Mouse (Mus musculus) liver, adult 2 months (tissue): ENCODE results near the gene Fbxw9. TPM values are rescaled to one million over a fixed set of nuclear protein-coding genes. Genes with fewer than 3 reads are reported as not detected.

Experiments used
- DNase-seq: peaks from one replicate; pipeline ENCODE4 v3.0.0-alpha.2; 2011; ENCODE audit warnings: low read depth, low spot score; ENCODE audit errors: extremely low read depth
- H3K27ac ChIP-seq: fragments of 200-500 bp; replicated peaks from 2 replicates; pipeline ENCODE4 v1.5.1; 2012; ENCODE audit warnings: low read depth, mild to moderate bottlenecking, control low read depth, inconsistent platforms, low read length; ENCODE audit not compliant: insufficient read depth
- H3K27me3 ChIP-seq: fragments of 200-500 bp; 2 replicates; pipeline ENCODE4 v1.6.1; 2012; ENCODE audit warnings: mild to moderate bottlenecking, moderate library complexity, low read length, inconsistent platforms; ENCODE audit not compliant: control insufficient read depth, insufficient read depth
- H3K36me3 ChIP-seq: fragments of 200-500 bp; 2 replicates; pipeline ENCODE4 v1.6.1; 2012; ENCODE audit warnings: low read length, inconsistent platforms; ENCODE audit not compliant: control insufficient read depth, insufficient read depth
- H3K4me1 ChIP-seq: fragments of 200-500 bp; 2 replicates; pipeline ENCODE4 v1.6.1; 2011; ENCODE audit warnings: low read length; ENCODE audit not compliant: control insufficient read depth, insufficient read depth
- H3K4me3 ChIP-seq: fragments of 200-500 bp; 2 replicates; pipeline ENCODE4 v1.5.1; 2011; ENCODE audit warnings: low read depth, mild to moderate bottlenecking, control low read depth, low read length, moderate library complexity; ENCODE audit not compliant: insufficient read depth
- H3K79me2 ChIP-seq: fragments of 200-500 bp; 2 replicates; pipeline ENCODE4 v1.6.1; 2012; ENCODE audit warnings: inconsistent platforms, mild to moderate bottlenecking, low read length, moderate library complexity; ENCODE audit not compliant: control insufficient read depth, insufficient read depth
- H3K9ac ChIP-seq: fragments of 200-500 bp; 2 replicates; pipeline ENCODE4 v1.6.1; 2012; ENCODE audit warnings: low read depth, mild to moderate bottlenecking, control low read depth, inconsistent platforms, low read length
- CTCF ChIP-seq: fragments of 200-500 bp; IDR thresholded peaks from 2 replicates; pipeline ENCODE4 v1.5.1; 2011; ENCODE audit warnings: low read depth, low read length, control low read depth
- POLR2A ChIP-seq: fragments of 200-500 bp; IDR thresholded peaks from 2 replicates; pipeline ENCODE4 v1.6.1; 2011; ENCODE audit warnings: low read length, control low read depth; ENCODE audit not compliant: insufficient read depth; ENCODE audit errors: extremely low read depth
- WGBS: fragments of 180-500 bp; shearing (Covaris S2); methylation state at CpG from one replicate; pipeline ENCODE4 v1.1.7; 2018; 5-methylcytosine and 5-hydroxymethylcytosine counted together
- polyA plus RNA-seq: library from polyadenylated mRNA; depleted of rRNA; stranded (reverse); fragments of >200 nt; gene quantifications from 2 replicates; pipeline ENCODE4 v1.2.3, GENCODE M21; 2012; rRNA removed
- total RNA-seq: library from RNA; depleted of rRNA; stranded (reverse); fragments of >200 nt; gene quantifications from 2 replicates; pipeline ENCODE4 v1.2.3, GENCODE M21; 2014; rRNA removed

Fbxw9 gene
- total RNA-seq (19.9 and 21.9 TPM in 2 replicates), polyA plus RNA-seq (55.2 and 75.4 TPM in 2 replicates)

- Histone ChIP-seq H3K4me1 (peaks cover 17% of the 10 kb centered on the region), H3K4me3 (peak within 1 kb of the TSS; percentile 61), H3K27me3 (no peaks in the 10 kb centered on the region), H3K36me3 (no peaks in the 10 kb centered on the region; the same call in 1 of the 2 replicates), H3K79me2 (no peaks in the 10 kb centered on the region), H3K9ac (peak within 1 kb of the TSS; percentile 55), H3K27ac (peak within 1 kb of the TSS; percentile 25)
- WGBS: under 1% methylated on average over 53 of the region's 53 CpGs
- TF ChIP-seq CTCF (no peak), POLR2A (peak; percentile 33; the same call in 1 of the 2 replicates)
- DNase-seq: peak; percentile 89
Measured at GRCm38 (mm10) chr8:85059879-85060616, at the start of gene Fbxw9. Gene Fbxw9, plus strand, starts transcription at chr8:85060055.

- peaks cover 13% of the 10 kb centered on the region for H3K27me3 ChIP-seq
- H3K9ac ChIP-seq: no peak overlapping the region
- H3K36me3 ChIP-seq: no peaks in the 10 kb centered on the region
- H3K79me2 ChIP-seq: no peaks in the 10 kb centered on the region
- H3K4me3 ChIP-seq: no peak overlapping the region
- no peaks in the 10 kb centered on the region for H3K4me1 ChIP-seq
- H3K27ac ChIP-seq: no peak overlapping the region
- DNase-seq: no peak
- WGBS: 20% methylated on average over 28 of the region's 28 CpGs
- no peak for TF ChIP-seq CTCF
- TF ChIP-seq POLR2A: no peak
Measured at GRCm38 (mm10) chr8:85011242-85011641, 48.6 kb upstream of the Fbxw9 start.

DNA sequence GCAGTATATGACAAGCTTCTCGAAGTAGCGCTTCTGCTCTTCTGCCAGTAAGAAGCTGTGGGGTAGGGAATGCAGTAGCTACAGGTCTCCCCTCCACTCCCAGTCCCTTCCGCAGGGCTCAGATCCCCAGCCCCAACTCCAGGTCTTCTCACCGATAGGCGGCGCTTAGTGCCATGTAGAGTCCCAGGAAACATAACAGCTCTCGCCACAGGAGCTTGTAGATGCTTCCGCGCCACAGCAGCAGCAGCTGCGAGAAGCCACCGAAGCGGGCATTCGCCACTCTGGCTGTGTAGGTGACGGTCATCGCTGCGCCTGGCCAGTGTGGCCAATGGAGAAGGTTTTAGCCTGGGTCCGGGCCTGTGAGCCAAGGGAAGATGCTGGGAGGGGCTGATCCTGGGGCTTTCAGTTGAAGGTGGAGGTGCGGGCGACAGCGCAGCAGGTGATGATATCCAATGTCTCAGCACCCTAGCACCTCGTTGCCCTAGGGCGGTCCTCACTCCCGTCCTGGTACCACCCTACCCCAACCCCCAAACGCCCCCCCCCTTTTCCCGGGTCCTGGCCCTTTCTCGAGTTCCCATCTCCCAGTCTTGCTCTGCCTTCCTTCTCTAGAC lies 46.5 kb upstream of the Fbxw9 start:
- DNase-seq: peak; percentile 55
- H3K79me2 ChIP-seq: no peaks in the 10 kb centered on the region
- no peak overlapping the region for H3K9ac ChIP-seq
- 5% methylated on average over 26 of the region's 26 CpGs for WGBS
- no peaks in the 10 kb centered on the region; the same call in 1 of the 2 replicates for H3K36me3 ChIP-seq
- peaks cover 13% of the 10 kb centered on the region for H3K27me3 ChIP-seq
- H3K4me3 ChIP-seq: peak overlapping the region; percentile 2; the same call in 1 of the 2 replicates
- H3K27ac ChIP-seq: no peak overlapping the region
- no peaks in the 10 kb centered on the region for H3K4me1 ChIP-seq
- peak; percentile 81 for TF ChIP-seq CTCF
- TF ChIP-seq POLR2A: no peak

- no peak for DNase-seq
- 77% methylated on average over 2 of the region's 2 CpGs for WGBS
- Histone ChIP-seq H3K27me3 (peaks cover 9% of the 10 kb centered on the region), H3K27ac (no peak within 1 kb of the TSS), H3K4me1 (no peaks in the 10 kb centered on the region), H3K36me3 (no peaks in the 10 kb centered on the region; the same call in 1 of the 2 replicates), H3K4me3 (peak within 1 kb of the TSS; percentile 2; the same call in 1 of the 2 replicates), H3K79me2 (no peaks in the 10 kb centered on the region), H3K9ac (no peak within 1 kb of the TSS)
- no peak for TF ChIP-seq POLR2A
- TF ChIP-seq CTCF: no peak
Measured at GRCm38 (mm10) chr8:85014431-85014830, 45.4 kb upstream of the Fbxw9 start, which contains the start of gene Best2. Gene Best2, minus strand, starts transcription at chr8:85014531.

DNA sequence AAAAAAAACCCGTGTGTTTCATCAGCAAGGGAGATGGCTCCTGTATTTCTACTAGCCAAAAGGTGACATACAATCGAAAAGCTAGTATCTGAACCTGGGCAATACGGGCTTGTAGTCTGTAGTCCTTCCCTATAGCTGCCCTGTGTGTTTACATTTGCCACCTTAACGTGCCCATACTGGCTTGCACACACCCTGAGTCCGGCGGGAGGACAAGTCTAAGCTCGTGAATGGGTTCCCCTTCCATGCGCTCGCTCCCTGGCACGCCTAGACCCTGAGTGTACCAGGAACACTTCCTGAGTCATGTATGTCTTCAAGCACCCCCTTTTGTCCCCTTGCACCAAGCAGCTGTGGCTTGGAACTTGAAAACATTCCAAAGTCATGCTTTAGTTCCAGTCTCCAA lies 43.1 kb upstream of the Fbxw9 start:
- Histone ChIP-seq H3K27me3 (no peaks in the 10 kb centered on the region), H3K36me3 (peaks cover 3% of the 10 kb centered on the region; the same call in 1 of the 2 replicates), H3K27ac (no peak overlapping the region), H3K9ac (no peak overlapping the region), H3K79me2 (no peaks in the 10 kb centered on the region), H3K4me1 (no peaks in the 10 kb centered on the region), H3K4me3 (no peak overlapping the region)
- TF ChIP-seq CTCF: no peak
- TF ChIP-seq POLR2A: no peak
- WGBS: 68% methylated on average over 10 of the region's 10 CpGs
- DNase-seq: no peak

DNA sequence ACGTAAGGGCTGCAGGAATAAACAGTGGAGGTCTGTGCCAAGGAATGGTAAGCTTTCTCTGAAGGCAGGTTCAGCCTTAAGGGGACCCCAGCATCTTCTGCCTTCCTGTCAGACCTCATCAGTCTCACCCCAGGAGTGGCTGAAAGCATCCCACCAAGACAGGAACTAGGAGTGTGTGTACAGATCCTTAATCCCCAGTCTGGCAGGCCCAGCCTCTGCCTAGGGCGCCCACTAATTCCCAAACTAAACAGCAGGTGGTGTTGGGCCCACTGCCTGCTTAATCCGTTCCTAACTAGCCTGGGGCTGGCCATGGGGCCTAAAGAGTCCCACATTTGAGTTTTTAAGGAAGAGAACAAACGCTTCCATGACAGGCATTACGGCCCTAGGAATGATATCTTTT lies 42.6 kb upstream of the Fbxw9 start:
- WGBS: 78% methylated on average over 5 of the region's 5 CpGs
- no peak for DNase-seq
- H3K36me3 ChIP-seq: peaks cover 3% of the 10 kb centered on the region; the same call in 1 of the 2 replicates
- H3K4me3 ChIP-seq: no peak overlapping the region
- 0 out of 2 replicates have a peak, but pooled peaks cover 2% of the 10 kb centered on the region for H3K79me2 ChIP-seq
- no peak overlapping the region for H3K9ac ChIP-seq
- H3K27ac ChIP-seq: no peak overlapping the region
- H3K27me3 ChIP-seq: no peaks in the 10 kb centered on the region
- no peaks in the 10 kb centered on the region for H3K4me1 ChIP-seq
- no peak for TF ChIP-seq CTCF
